Mouse (Mus musculus) urinary bladder, postnatal 14 days (tissue): ENCODE results near the gene Rhox2g.
"Not testable (repeated sequence)": the region's sequence is repeated elsewhere in the genome, so short reads cannot be mapped to it uniquely, and the experiment has no call there.

Experiments
- DNase-seq: peaks from one replicate; pipeline ENCODE4 v3.0.0; 2021; ENCODE audit warnings: low spot score

The Rhox2g gene

GRCm38 (mm10) chrX:37643370-37643769 is at the start of gene Rhox2g:
Rhox2g (minus strand) TSS chrX:37643470.
- DNase-seq: not testable (repeated sequence)

- DNase-seq: no peak
Measured at GRCm38 (mm10) chrX:37692261-37692660, 49.0 kb upstream of the Rhox2g start.

GRCm38 (mm10) chrX:37683031-37683715 is 39.9 kb upstream of the Rhox2g start:
- no peak for DNase-seq

- not testable (repeated sequence) for DNase-seq
Measured at GRCm38 (mm10) chrX:37673177-37673576, 29.9 kb upstream of the Rhox2g start, which contains the start of gene Rhox2h. Rhox2h (minus strand) TSS chrX:37673277.

- not testable (repeated sequence) for DNase-seq
Measured at GRCm38 (mm10) chrX:37668664-37669063, 25.4 kb upstream of the Rhox2g start, which contains the start of gene Rhox3h. Rhox3h (minus strand) TSS chrX:37668764.

GRCm38 (mm10) chrX:37651227-37651626 is 8.0 kb upstream of the Rhox2g start, which contains the start of gene Rhox4g:
Rhox4g (minus strand) TSS chrX:37651327.
- DNase-seq: not testable (repeated sequence)

- not testable (repeated sequence) for DNase-seq
Measured at GRCm38 (mm10) chrX:37628512-37628911, 14.8 kb downstream of the Rhox2g start, which contains the start of gene Rhox3g. Rhox3g (minus strand) TSS chrX:37628612.

GRCm38 (mm10) chrX:37607604-37608003 is 35.7 kb downstream of the Rhox2g start, which contains the start of gene Rhox4f:
Rhox4f (minus strand) TSS chrX:37607704.
- not testable (repeated sequence) for DNase-seq
